Mouse (Mus musculus): ENCODE results near the gene Galnt16. TPM values are rescaled to one million over a fixed set of nuclear protein-coding genes. Genes with fewer than 3 reads are reported as not detected.

Galnt16 gene
- polyA plus RNA-seq, 1 experiment from 2014 or later, result 3.9 TPM

GRCm38 (mm10) chr12:80654659-80655025, 136.6 kb downstream of the Galnt16 start:
- no peaks in the 10 kb centered on the region for H3K9me3 ChIP-seq (replicated peaks; ENCODE audit: low read length)
- H3K27me3 ChIP-seq (ENCODE audit: insufficient read depth, low read length), result no peaks in the 10 kb centered on the region
- no peak for TF ChIP-seq CTCF (IDR thresholded peaks at IDR 0.05; ENCODE audit: low read depth)
- no peaks in the 10 kb centered on the region for H3K36me3 ChIP-seq (ENCODE audit: insufficient read depth, low read length)
- no peak for DNase-seq (ENCODE audit: low spot score)
- H3K4me2 ChIP-seq (ENCODE audit: low read length), result no peak overlapping the region
- H3K9ac ChIP-seq (ENCODE audit: low read depth, low read length), result no peak overlapping the region
- 82% methylated on average over 3 of the region's 3 CpGs for WGBS
- ATAC-seq (replicated peaks; ENCODE audit: low FRiP score, low read depth), result no peak
- no peak overlapping the region for H3K4me3 ChIP-seq (replicated peaks; ENCODE audit: low read depth, low read length)
- H3K27ac ChIP-seq, result no peak overlapping the region
- no peaks in the 10 kb centered on the region for H3K4me1 ChIP-seq (replicated peaks; ENCODE audit: insufficient read depth, low read length)

- Histone ChIP-seq H3K4me1 (replicated peaks; ENCODE audit: insufficient read depth, low read length) (no peaks in the 10 kb centered on the region), H3K36me3 (ENCODE audit: insufficient read depth, low read length) (0 out of 2 replicates have a peak, but pooled peaks cover 3% of the 10 kb centered on the region), H3K9ac (ENCODE audit: low read depth, low read length) (no peak overlapping the region), H3K27me3 (ENCODE audit: insufficient read depth, low read length) (no peaks in the 10 kb centered on the region), H3K27ac (no peak overlapping the region), H3K9me3 (replicated peaks; ENCODE audit: low read length) (no peaks in the 10 kb centered on the region), H3K4me3 (replicated peaks; ENCODE audit: low read depth, low read length) (no peak overlapping the region), H3K4me2 (ENCODE audit: low read length) (no peak overlapping the region; the same call in 1 of the 2 replicates)
- ATAC-seq (replicated peaks; ENCODE audit: low FRiP score, low read depth) (no peak), DNase-seq (ENCODE audit: low spot score) (peak; percentile 18)
- WGBS, result 51% methylated on average over 6 of the region's 6 CpGs
- TF ChIP-seq CTCF (IDR thresholded peaks at IDR 0.05; ENCODE audit: low read depth), result no peak
Measured at GRCm38 (mm10) chr12:80658661-80659060, 140.6 kb downstream of the Galnt16 start.

- no peak for TF ChIP-seq CTCF (IDR thresholded peaks at IDR 0.05; ENCODE audit: low read depth)
- no peak for DNase-seq (ENCODE audit: low spot score)
- no peak overlapping the region for H3K4me2 ChIP-seq (ENCODE audit: low read length)
- no peaks in the 10 kb centered on the region for H3K4me1 ChIP-seq (replicated peaks; ENCODE audit: insufficient read depth, low read length)
- H3K9ac ChIP-seq (ENCODE audit: low read depth, low read length), result no peak overlapping the region
- WGBS, result 91% methylated on average over 10 of the region's 10 CpGs
- peaks cover 11% of the 10 kb centered on the region; the same call in 1 of the 2 replicates for H3K36me3 ChIP-seq (ENCODE audit: insufficient read depth, low read length)
- no peaks in the 10 kb centered on the region for H3K9me3 ChIP-seq (replicated peaks; ENCODE audit: low read length)
- no peak for ATAC-seq (replicated peaks; ENCODE audit: low FRiP score, low read depth)
- no peak overlapping the region for H3K4me3 ChIP-seq (replicated peaks; ENCODE audit: low read depth, low read length)
- no peaks in the 10 kb centered on the region for H3K27me3 ChIP-seq (ENCODE audit: insufficient read depth, low read length)
- no peak overlapping the region for H3K27ac ChIP-seq
Measured at GRCm38 (mm10) chr12:80662322-80662721, 144.2 kb downstream of the Galnt16 start.

GRCm38 (mm10) chr12:80663935-80664334, 145.9 kb downstream of the Galnt16 start:
- 57% methylated on average over 2 of the region's 2 CpGs for WGBS

GRCm38 (mm10) chr12:80668391-80668790, 150.3 kb downstream of the Galnt16 start:
- 64% methylated on average over 2 of the region's 2 CpGs for WGBS
- peaks cover 18% of the 10 kb centered on the region; the same call in 1 of the 2 replicates for H3K36me3 ChIP-seq (ENCODE audit: insufficient read depth, low read length)
- DNase-seq (ENCODE audit: low spot score) (no peak), ATAC-seq (replicated peaks; ENCODE audit: low FRiP score, low read depth) (no peak)
- H3K27me3 ChIP-seq (ENCODE audit: insufficient read depth, low read length), result no peaks in the 10 kb centered on the region
- H3K27ac ChIP-seq, result no peak overlapping the region
- no peak overlapping the region for H3K9ac ChIP-seq (ENCODE audit: low read depth, low read length)
- no peaks in the 10 kb centered on the region for H3K4me1 ChIP-seq (replicated peaks; ENCODE audit: insufficient read depth, low read length)
- no peak overlapping the region for H3K4me2 ChIP-seq (ENCODE audit: low read length)
- no peak for TF ChIP-seq CTCF (IDR thresholded peaks at IDR 0.05; ENCODE audit: low read depth)
- H3K4me3 ChIP-seq (replicated peaks; ENCODE audit: low read depth, low read length), result no peak overlapping the region
- H3K9me3 ChIP-seq (replicated peaks; ENCODE audit: low read length), result no peaks in the 10 kb centered on the region

More at GRCm38 (mm10) chr12:80663935-80664334, 145.9 kb downstream of the Galnt16 start:
- Histone ChIP-seq H3K36me3 (ENCODE audit: insufficient read depth, low read length) (peaks cover 17% of the 10 kb centered on the region; the same call in 1 of the 2 replicates), H3K4me3 (replicated peaks; ENCODE audit: low read depth, low read length) (no peak overlapping the region), H3K27me3 (ENCODE audit: insufficient read depth, low read length) (no peaks in the 10 kb centered on the region), H3K9me3 (replicated peaks; ENCODE audit: low read length) (no peaks in the 10 kb centered on the region), H3K9ac (ENCODE audit: low read depth, low read length) (no peak overlapping the region), H3K27ac (no peak overlapping the region), H3K4me2 (ENCODE audit: low read length) (no peak overlapping the region), H3K4me1 (replicated peaks; ENCODE audit: insufficient read depth, low read length) (no peaks in the 10 kb centered on the region)
- no peak for TF ChIP-seq CTCF (IDR thresholded peaks at IDR 0.05; ENCODE audit: low read depth)
- DNase-seq (ENCODE audit: low spot score) (no peak), ATAC-seq (replicated peaks; ENCODE audit: low FRiP score, low read depth) (no peak)

- peak; percentile 83 for TF ChIP-seq CTCF (IDR thresholded peaks at IDR 0.05; ENCODE audit: low read depth)
- no peak overlapping the region for H3K9ac ChIP-seq (ENCODE audit: low read depth, low read length)
- H3K27ac ChIP-seq, result no peak overlapping the region
- no peaks in the 10 kb centered on the region for H3K9me3 ChIP-seq (replicated peaks; ENCODE audit: low read length)
- H3K27me3 ChIP-seq (ENCODE audit: insufficient read depth, low read length), result no peaks in the 10 kb centered on the region
- WGBS, result 18% methylated on average over 3 of the region's 3 CpGs
- peak; percentile 68 for DNase-seq (ENCODE audit: low spot score)
- peaks cover 17% of the 10 kb centered on the region; the same call in 1 of the 2 replicates for H3K36me3 ChIP-seq (ENCODE audit: insufficient read depth, low read length)
- ATAC-seq (replicated peaks; ENCODE audit: low FRiP score, low read depth), result no peak
- no peaks in the 10 kb centered on the region for H3K4me1 ChIP-seq (replicated peaks; ENCODE audit: insufficient read depth, low read length)
- no peak overlapping the region for H3K4me2 ChIP-seq (ENCODE audit: low read length)
- H3K4me3 ChIP-seq (replicated peaks; ENCODE audit: low read depth, low read length), result no peak overlapping the region
Measured at GRCm38 (mm10) chr12:80673170-80673569, 155.1 kb downstream of the Galnt16 start.

Other genes with a start within 250 kb of the Galnt16 start
- gene Dcaf5, start 81.7 kb upstream of the Galnt16 start, polyA plus RNA-seq (2015; fragmentation: Nextera tagmentation; extraction: Ambion mirVana), result 11.5 and 11.9 TPM in 2 replicates
- 17.7 and 17.9 TPM in 2 replicates for gene Exd2, start 55.2 kb upstream of the Galnt16 start, polyA plus RNA-seq (2015; fragmentation: Nextera tagmentation; extraction: Ambion mirVana)
- 21.1 and 21.2 TPM in 2 replicates for gene Slc39a9, start 125.6 kb downstream of the Galnt16 start, polyA plus RNA-seq (2015; fragmentation: Nextera tagmentation; extraction: Ambion mirVana)
- gene Erh, start 126.1 kb downstream of the Galnt16 start, polyA plus RNA-seq (2015; fragmentation: Nextera tagmentation; extraction: Ambion mirVana), result 210 and 215 TPM in 2 replicates
- 3.5 and 4.0 TPM in 2 replicates for gene Plekhd1, start 174.3 kb downstream of the Galnt16 start, polyA plus RNA-seq (2015; fragmentation: Nextera tagmentation; extraction: Ambion mirVana)
- gene Ccdc177, start 242.4 kb downstream of the Galnt16 start, polyA plus RNA-seq (2015; fragmentation: Nextera tagmentation; extraction: Ambion mirVana), result 0.08 and 0.09 TPM in 2 replicates

Measured in kidney, postnatal 0 days (tissue).